Mouse (Mus musculus): ENCODE measurements around the gene Zfp239.

The Zfp239 gene

GRCm38 (mm10) chr6:117906590-117907271 is 44.8 kb downstream of the Zfp239 start:
- peak; percentile 96 for DNase-seq (ENCODE audit: low read depth, low spot score)

- DNase-seq (ENCODE audit: low read depth, low spot score) = no peak
Observed at GRCm38 (mm10) chr6:117907301-117907978, 45.5 kb downstream of the Zfp239 start.

- DNase-seq (ENCODE audit: low read depth, low spot score) = no peak
Observed at GRCm38 (mm10) chr6:117907979-117908355, 46.1 kb downstream of the Zfp239 start.

- no peak for DNase-seq (ENCODE audit: low read depth, low spot score)
Observed at GRCm38 (mm10) chr6:117908424-117908900, 46.6 kb downstream of the Zfp239 start.

- no peak for DNase-seq (ENCODE audit: low read depth, low spot score)
Observed at GRCm38 (mm10) chr6:117910120-117910661, 48.3 kb downstream of the Zfp239 start.

- DNase-seq (ENCODE audit: low read depth, low spot score) = no peak
Observed at GRCm38 (mm10) chr6:117914541-117914940, 52.6 kb downstream of the Zfp239 start.

- DNase-seq (ENCODE audit: low read depth, low spot score) = no peak
Observed at GRCm38 (mm10) chr6:117916205-117916736, 54.4 kb downstream of the Zfp239 start.

- DNase-seq (ENCODE audit: low read depth, low spot score) = no peak
Observed at GRCm38 (mm10) chr6:117916737-117917426, 55.0 kb downstream of the Zfp239 start.

GRCm38 (mm10) chr6:117917576-117917975 is 55.7 kb downstream of the Zfp239 start:
- no peak for DNase-seq (ENCODE audit: low read depth, low spot score)

- DNase-seq (ENCODE audit: low read depth, low spot score) = no peak
Observed at GRCm38 (mm10) chr6:117918043-117918442, 56.1 kb downstream of the Zfp239 start.

- DNase-seq (ENCODE audit: low read depth, low spot score) = no peak
Observed at GRCm38 (mm10) chr6:117920659-117921640, 59.0 kb downstream of the Zfp239 start.

GRCm38 (mm10) chr6:117922041-117922440 is 60.1 kb downstream of the Zfp239 start:
- DNase-seq (ENCODE audit: low read depth, low spot score) = no peak

Data from brain, embryonic 18.5 days (tissue).